Mouse (Mus musculus): ENCODE data around the gene Slc51a. TPM values are rescaled to one million over a fixed set of nuclear protein-coding genes. Genes with fewer than 3 reads are reported as not detected.

The Slc51a gene
- total and polyA plus RNA-seq, 3 experiments = 0.08 to 0.17 TPM; not detected in 1

- no peak overlapping the region for H3K27ac ChIP-seq (ENCODE audit: insufficient read depth, low read depth)
- dilution Hi-C loops (cut with MboI; ENCODE audit: extremely low pct_ligation_motif_present, extremely low pct_unique_long_range_greater_than_20kb, low sequenced_read_pairs) (no loop called here), in situ Hi-C loops (cut with MboI; ENCODE audit: low pct_ligation_motif_present, low pct_unique_long_range_greater_than_20kb, low sequenced_read_pairs) (loop anchor here (10.0 to 25.0 kb wide), 2 partner anchors 203 to 360 kb away; partner anchors contain the start of gene Smco1)
- H3K27me3 ChIP-seq (replicated peaks) = no peaks in the 10 kb centered on the region
- no peaks in the 10 kb centered on the region for H3K9me3 ChIP-seq (replicated peaks; ENCODE audit: low read length)
- DNase-seq (ENCODE audit: extremely low read depth) = no peak
- H3K4me3 ChIP-seq (replicated peaks in 1 of 3; ENCODE audit: low read depth in 2 of 3, low read length in 2 of 3, poor library complexity in 1 of 3) = no peak overlapping the region
- no peaks in the 10 kb centered on the region for H3K79me2 ChIP-seq (replicated peaks; ENCODE audit: control insufficient read depth, extremely low read depth, insufficient read depth, poor library complexity, severe bottlenecking)
- H3K4me2 ChIP-seq (ENCODE audit: insufficient read depth, low read depth, poor library complexity, severe bottlenecking) = no peak overlapping the region
- peaks cover 7 to 38% of the 10 kb centered on the region in 2 experiments; a peak in 3 of 4 replicates for H3K4me1 ChIP-seq (ENCODE audit: control insufficient read depth in 1 of 2, insufficient read depth in 2 of 2)
- peaks cover 25 to 47% of the 10 kb centered on the region in 2 experiments for H3K36me3 ChIP-seq (replicated peaks in 1 of 2; ENCODE audit: control insufficient read depth in 1 of 2, insufficient read depth in 1 of 2, low read length in 1 of 2)
- TF ChIP-seq SMC3 (IDR thresholded peaks at IDR 0.05; ENCODE audit: low read depth, low read length) = no peak
- no peak for TF ChIP-seq KAT2A (IDR thresholded peaks at IDR 0.05; ENCODE audit: insufficient replicate concordance, low read length)
- TF ChIP-seq GABPA (IDR thresholded peaks at IDR 0.05; ENCODE audit: insufficient replicate concordance, low read depth, low read length) = no peak
- TF ChIP-seq CTCF (conservative IDR thresholded peaks at IDR 0.05 in 1 of 2, IDR thresholded peaks at IDR 0.05 in 1 of 2; ENCODE audit: low read depth in 2 of 2, low read length in 2 of 2) = peak in 1 of 2 experiments; percentile 19; a peak in 2 of 4 replicates
- no peak overlapping the region for H3K9ac ChIP-seq (ENCODE audit: insufficient read depth, low read depth)
These were observed 22.8 kb downstream of the Slc51a start for GRCm38 (mm10) chr16:32464908-32465307.

- TF ChIP-seq UBTF (IDR thresholded peaks at IDR 0.05; ENCODE audit: low read depth, low read length) (no peak), JUN (IDR thresholded peaks at IDR 0.05; ENCODE audit: insufficient read depth, low read depth, low read length) (no peak), E2F4 (IDR thresholded peaks at IDR 0.05; ENCODE audit: insufficient replicate concordance, low read depth, low read length) (no peak), MYC (IDR thresholded peaks at IDR 0.05; ENCODE audit: low read depth, low read length) (no peak), USF2 (conservative IDR thresholded peaks at IDR 0.05; ENCODE audit: low read depth, low read length) (no peak), CTCF (conservative IDR thresholded peaks at IDR 0.05 in 1 of 2, IDR thresholded peaks at IDR 0.05 in 1 of 2; ENCODE audit: low read depth in 2 of 2, low read length in 2 of 2) (no peak), ZMIZ1 (IDR thresholded peaks at IDR 0.05; ENCODE audit: low read depth, low read length) (no peak), CHD2 (IDR thresholded peaks at IDR 0.05; ENCODE audit: low read length) (no peak)
- no peaks in the 10 kb centered on the region for H3K9me3 ChIP-seq (replicated peaks; ENCODE audit: low read length)
- peaks cover 22 to 42% of the 10 kb centered on the region in 2 experiments for H3K36me3 ChIP-seq (replicated peaks in 1 of 2; ENCODE audit: control insufficient read depth in 1 of 2, insufficient read depth in 1 of 2, low read length in 1 of 2)
- peaks cover 5 to 28% of the 10 kb centered on the region in 2 experiments; a peak in 3 of 4 replicates for H3K4me1 ChIP-seq (ENCODE audit: control insufficient read depth in 1 of 2, insufficient read depth in 2 of 2)
- H3K4me2 ChIP-seq (ENCODE audit: insufficient read depth, low read depth, poor library complexity, severe bottlenecking) = no peak overlapping the region
- no peak for DNase-seq (ENCODE audit: extremely low read depth)
- in situ Hi-C loops (cut with MboI; ENCODE audit: low pct_ligation_motif_present, low pct_unique_long_range_greater_than_20kb, low sequenced_read_pairs) = loop anchor here (10.0 to 25.0 kb wide), 2 partner anchors 201 to 359 kb away; partner anchors contain the start of gene Smco1
- dilution Hi-C loops (cut with MboI; ENCODE audit: extremely low pct_ligation_motif_present, extremely low pct_unique_long_range_greater_than_20kb, low sequenced_read_pairs) = no loop called here
- no peaks in the 10 kb centered on the region for H3K79me2 ChIP-seq (replicated peaks; ENCODE audit: control insufficient read depth, extremely low read depth, insufficient read depth, poor library complexity, severe bottlenecking)
- H3K27ac ChIP-seq (ENCODE audit: insufficient read depth, low read depth) = no peak overlapping the region
- no peak overlapping the region for H3K4me3 ChIP-seq (replicated peaks in 1 of 3; ENCODE audit: low read depth in 2 of 3, low read length in 2 of 3, poor library complexity in 1 of 3)
- no peaks in the 10 kb centered on the region for H3K27me3 ChIP-seq (replicated peaks)
- H3K9ac ChIP-seq (ENCODE audit: insufficient read depth, low read depth) = no peak overlapping the region
These were observed 24.3 kb downstream of the Slc51a start for GRCm38 (mm10) chr16:32463426-32463825.

GRCm38 (mm10) chr16:32462950-32463349, 24.7 kb downstream of the Slc51a start:
- no peak for TF ChIP-seq SIN3A (IDR thresholded peaks at IDR 0.05; ENCODE audit: low read length)
- no peak for TF ChIP-seq JUND (conservative IDR thresholded peaks at IDR 0.05; ENCODE audit: low read depth, low read length)
- TF ChIP-seq IRF4 (IDR thresholded peaks at IDR 0.05; ENCODE audit: low read depth, low read length) = no peak
- no peak for TF ChIP-seq ZMIZ1 (IDR thresholded peaks at IDR 0.05; ENCODE audit: low read depth, low read length)
- no peak for TF ChIP-seq RCOR1 (conservative IDR thresholded peaks at IDR 0.05; ENCODE audit: low read depth, low read length)
- no peak for TF ChIP-seq JUN (IDR thresholded peaks at IDR 0.05; ENCODE audit: insufficient read depth, low read depth, low read length)
- TF ChIP-seq TBP (conservative IDR thresholded peaks at IDR 0.05; ENCODE audit: low read depth, low read length) = no peak
- no peak for TF ChIP-seq POLR2A (IDR thresholded peaks at IDR 0.05; ENCODE audit: low read depth, low read length)
- no peak for TF ChIP-seq MEF2A (IDR thresholded peaks at IDR 0.05; ENCODE audit: borderline replicate concordance, low read depth, low read length)
- no peak for TF ChIP-seq MYC (IDR thresholded peaks at IDR 0.05; ENCODE audit: low read depth, low read length)
- TF ChIP-seq EP300 (IDR thresholded peaks at IDR 0.05; ENCODE audit: low read length) = no peak
- TF ChIP-seq MAFK (IDR thresholded peaks at IDR 0.05; ENCODE audit: insufficient replicate concordance, low read length) = no peak
- TF ChIP-seq CHD1 (IDR thresholded peaks at IDR 0.05; ENCODE audit: low read depth, low read length) = no peak
- no peak for TF ChIP-seq E2F4 (IDR thresholded peaks at IDR 0.05; ENCODE audit: insufficient replicate concordance, low read depth, low read length)
- no peak for TF ChIP-seq MAZ (IDR thresholded peaks at IDR 0.05; ENCODE audit: low read depth, low read length)
- TF ChIP-seq CHD2 (IDR thresholded peaks at IDR 0.05; ENCODE audit: low read length) = no peak
- TF ChIP-seq ELF1 (IDR thresholded peaks at IDR 0.05; ENCODE audit: low read depth, low read length) = no peak
- Histone ChIP-seq H3K9ac (ENCODE audit: insufficient read depth, low read depth) (no peak overlapping the region), H3K36me3 (replicated peaks in 1 of 2; ENCODE audit: control insufficient read depth in 1 of 2, insufficient read depth in 1 of 2, low read length in 1 of 2) (peaks cover 22 to 45% of the 10 kb centered on the region in 2 experiments), H3K27me3 (replicated peaks) (no peaks in the 10 kb centered on the region), H3K4me3 (replicated peaks in 1 of 3; ENCODE audit: low read depth in 2 of 3, low read length in 2 of 3, poor library complexity in 1 of 3) (no peak overlapping the region), H3K79me2 (replicated peaks; ENCODE audit: control insufficient read depth, extremely low read depth, insufficient read depth, poor library complexity, severe bottlenecking) (no peaks in the 10 kb centered on the region), H3K4me2 (ENCODE audit: insufficient read depth, low read depth, poor library complexity, severe bottlenecking) (no peak overlapping the region), H3K4me1 (ENCODE audit: control insufficient read depth in 1 of 2, insufficient read depth in 2 of 2) (peaks cover 0 to 24% of the 10 kb centered on the region in 2 experiments; a peak in 3 of 4 replicates), H3K9me3 (replicated peaks; ENCODE audit: low read length) (no peaks in the 10 kb centered on the region), H3K27ac (ENCODE audit: insufficient read depth, low read depth) (no peak overlapping the region)
- in situ Hi-C loops (cut with MboI; ENCODE audit: low pct_ligation_motif_present, low pct_unique_long_range_greater_than_20kb, low sequenced_read_pairs) = loop anchor here (10.0 to 25.0 kb wide), 2 partner anchors 201 to 358 kb away; partner anchors contain the start of gene Smco1
- dilution Hi-C loops (cut with MboI; ENCODE audit: extremely low pct_ligation_motif_present, extremely low pct_unique_long_range_greater_than_20kb, low sequenced_read_pairs) = no loop called here
- DNase-seq (ENCODE audit: extremely low read depth) = no peak
